Mouse (Mus musculus): ENCODE measurements at regions not wholly inside any gene's neighbourhood (a gene's known extent, or its start where the extent isn't known, plus 50 kb on each side); places are given as distances from the start of the nearest gene placed in this dataset.

DNA sequence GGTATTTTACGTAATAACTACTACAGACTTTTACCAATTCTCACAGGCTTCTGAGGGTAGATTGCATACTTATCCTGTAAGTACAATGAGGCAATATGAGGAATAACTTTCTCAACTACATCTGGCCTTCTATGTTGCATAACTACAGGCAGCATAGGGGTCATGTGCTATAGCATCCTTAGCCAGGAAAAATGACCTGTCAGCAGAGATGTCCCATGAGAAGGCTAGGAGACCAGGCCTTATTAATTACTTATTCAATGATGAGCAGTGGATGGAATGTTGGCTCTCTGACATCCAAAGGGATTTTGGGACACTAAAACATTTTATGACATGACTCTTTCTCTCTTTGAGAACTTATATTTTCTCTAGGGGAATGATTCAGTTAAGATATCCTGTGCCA, 873.9 kb downstream of the Kcnma1 start:
- H3K4me3 ChIP-seq (ENCODE audit: low read depth, low read length), result no peak overlapping the region

DNA sequence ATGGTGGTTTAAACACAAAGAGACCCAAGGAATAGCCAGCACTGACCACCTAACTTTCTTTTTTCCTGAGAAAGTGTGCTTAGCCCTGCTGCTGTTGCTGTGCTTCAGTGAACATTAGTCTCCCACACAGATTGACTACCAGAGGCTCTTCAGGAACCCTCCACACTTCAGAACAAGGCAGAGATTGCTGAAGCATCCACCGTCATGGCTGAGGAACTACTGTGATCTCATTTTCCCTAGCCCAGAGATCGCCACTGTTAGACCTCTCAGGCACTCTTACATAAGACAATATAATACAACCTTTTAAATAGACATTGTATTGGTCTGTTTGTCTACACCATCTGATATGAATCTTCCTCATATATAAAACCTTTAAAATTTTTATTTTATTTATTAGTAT, 879.6 kb downstream of the Kcnma1 start:
- H3K36me3 ChIP-seq (ENCODE audit: control insufficient read depth, insufficient read depth, low read length), result no peaks in the 10 kb centered on the region
- no peak overlapping the region for H3K27ac ChIP-seq (replicated peaks; ENCODE audit: low read depth, low read length)
- DNase-seq (ENCODE audit: low spot score), result no peak
- WGBS, result 92% methylated on average over 2 of the region's 2 CpGs
- ATAC-seq (ENCODE audit: insufficient number of reproducible peaks, low FRiP score, low TSS enrichment, low read depth), result no peak
- H3K9ac ChIP-seq (ENCODE audit: low read length), result no peak overlapping the region
- no peaks in the 10 kb centered on the region for H3K4me1 ChIP-seq (ENCODE audit: control insufficient read depth, insufficient read depth, low read length)
- H3K4me2 ChIP-seq (ENCODE audit: low read depth, severe bottlenecking), result no peak overlapping the region
- H3K9me3 ChIP-seq (ENCODE audit: control insufficient read depth, low read length), result no peaks in the 10 kb centered on the region
- no peak overlapping the region for H3K4me3 ChIP-seq (ENCODE audit: low read depth, low read length)
- no peaks in the 10 kb centered on the region for H3K27me3 ChIP-seq (ENCODE audit: control insufficient read depth, insufficient read depth, low read length)

More for the DNA sequence above, 873.9 kb downstream of the Kcnma1 start:
- Histone ChIP-seq H3K9ac (ENCODE audit: low read length) (no peak overlapping the region), H3K27me3 (ENCODE audit: control insufficient read depth, insufficient read depth, low read length) (no peaks in the 10 kb centered on the region), H3K27ac (replicated peaks; ENCODE audit: low read depth, low read length) (no peak overlapping the region), H3K4me1 (ENCODE audit: control insufficient read depth, insufficient read depth, low read length) (no peaks in the 10 kb centered on the region), H3K9me3 (ENCODE audit: control insufficient read depth, low read length) (no peaks in the 10 kb centered on the region), H3K36me3 (ENCODE audit: control insufficient read depth, insufficient read depth, low read length) (no peaks in the 10 kb centered on the region), H3K4me2 (ENCODE audit: low read depth, severe bottlenecking) (no peak overlapping the region)
- DNase-seq (ENCODE audit: low spot score) (no peak), ATAC-seq (ENCODE audit: insufficient number of reproducible peaks, low FRiP score, low TSS enrichment, low read depth) (no peak)
- 91% methylated on average over 1 of the region's 1 CpGs for WGBS

DNA sequence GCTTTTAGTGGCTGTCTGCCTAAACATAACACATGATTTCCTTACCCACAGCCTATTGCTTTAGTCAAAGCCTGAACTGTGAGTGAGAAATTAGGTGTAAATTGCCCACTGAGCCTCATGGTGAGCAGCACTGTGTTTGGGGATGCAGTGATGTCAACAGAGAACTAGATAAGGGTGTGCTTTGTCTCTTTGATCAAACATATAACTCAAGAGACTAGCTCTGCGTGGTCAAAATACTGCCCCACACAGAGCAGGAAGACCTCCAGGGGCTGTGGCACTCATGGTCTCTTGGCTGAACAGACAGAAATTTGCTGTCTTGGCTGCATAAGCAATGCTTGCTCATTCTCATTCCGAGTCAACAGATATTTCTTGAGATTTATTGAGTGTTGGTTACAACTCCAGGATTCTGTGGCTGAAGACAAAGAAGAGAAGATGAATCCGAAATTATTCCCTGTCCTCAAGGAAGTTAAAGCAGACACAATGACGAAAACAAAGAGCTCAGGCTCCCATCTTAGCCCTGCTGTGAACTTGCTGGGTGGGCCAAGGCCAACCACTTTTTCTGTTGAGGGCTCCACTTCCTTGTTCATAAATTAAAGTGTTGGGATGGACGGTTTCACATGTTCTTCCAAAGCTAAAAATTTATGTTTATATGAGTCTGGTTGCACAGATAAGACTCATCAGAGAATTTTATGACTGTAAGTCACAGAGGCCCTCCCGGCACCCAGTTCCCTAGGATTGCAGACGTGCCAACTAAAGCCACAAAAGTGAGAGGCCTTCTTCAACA, 882.4 kb downstream of the Kcnma1 start:
- Histone ChIP-seq H3K4me1 (ENCODE audit: control insufficient read depth, insufficient read depth, low read length) (no peaks in the 10 kb centered on the region), H3K9me3 (ENCODE audit: control insufficient read depth, low read length) (no peaks in the 10 kb centered on the region), H3K9ac (ENCODE audit: low read length) (no peak overlapping the region), H3K27ac (replicated peaks; ENCODE audit: low read depth, low read length) (no peak overlapping the region), H3K4me2 (ENCODE audit: low read depth, severe bottlenecking) (no peak overlapping the region), H3K36me3 (ENCODE audit: control insufficient read depth, insufficient read depth, low read length) (no peaks in the 10 kb centered on the region), H3K27me3 (ENCODE audit: control insufficient read depth, insufficient read depth, low read length) (no peaks in the 10 kb centered on the region), H3K4me3 (ENCODE audit: low read depth, low read length) (no peak overlapping the region)
- no peak for DNase-seq (ENCODE audit: low spot score)
- ATAC-seq (ENCODE audit: insufficient number of reproducible peaks, low FRiP score, low TSS enrichment, low read depth), result no peak
- 56% methylated on average over 7 of the region's 7 CpGs for WGBS

DNA sequence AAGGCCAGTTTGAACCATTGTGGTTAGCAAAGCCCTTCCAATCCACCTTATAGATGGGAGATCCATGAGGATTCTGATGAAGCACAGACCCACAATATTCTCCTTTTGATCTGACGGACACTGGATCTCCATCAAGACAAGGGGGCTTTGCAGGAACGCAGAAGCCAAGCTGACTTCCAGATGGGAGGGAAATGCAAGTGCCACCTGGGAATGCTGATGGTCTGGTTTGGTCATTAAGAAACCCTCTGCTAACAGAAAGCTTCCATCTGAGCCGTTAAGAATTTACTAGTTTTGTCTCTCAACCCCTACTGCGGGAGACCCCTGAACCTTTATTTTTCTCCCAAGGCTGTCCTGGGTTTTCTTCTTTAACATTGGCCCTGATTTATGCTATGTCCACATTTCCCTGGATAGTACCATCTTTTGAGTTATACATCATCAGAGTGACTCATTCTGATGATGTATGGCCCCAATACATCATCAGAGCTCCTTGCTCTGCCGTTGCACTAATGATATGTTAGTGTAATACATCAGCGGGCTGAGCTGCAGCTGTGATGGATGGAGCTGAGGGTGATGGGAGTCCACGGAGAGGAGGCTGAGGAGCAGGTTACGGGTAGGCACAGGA, 898.3 kb downstream of the Kcnma1 start:
- H3K9me3 ChIP-seq (ENCODE audit: control insufficient read depth, low read length), result no peaks in the 10 kb centered on the region
- WGBS, result 20% methylated on average over 8 of the region's 8 CpGs
- H3K27ac ChIP-seq (replicated peaks; ENCODE audit: low read depth, low read length), result no peak overlapping the region; the same call in 1 of the 2 replicates
- DNase-seq (ENCODE audit: low spot score) (peak; percentile 46), ATAC-seq (ENCODE audit: insufficient number of reproducible peaks, low FRiP score, low TSS enrichment, low read depth) (no peak)
- H3K27me3 ChIP-seq (ENCODE audit: control insufficient read depth, insufficient read depth, low read length), result no peaks in the 10 kb centered on the region
- no peak overlapping the region for H3K4me3 ChIP-seq (ENCODE audit: low read depth, low read length)
- H3K4me2 ChIP-seq (ENCODE audit: low read depth, severe bottlenecking), result no peak overlapping the region
- H3K4me1 ChIP-seq (ENCODE audit: control insufficient read depth, insufficient read depth, low read length), result peaks cover 2% of the 10 kb centered on the region; the same call in 1 of the 2 replicates
- no peaks in the 10 kb centered on the region for H3K36me3 ChIP-seq (ENCODE audit: control insufficient read depth, insufficient read depth, low read length)
- H3K9ac ChIP-seq (ENCODE audit: low read length), result no peak overlapping the region

DNA sequence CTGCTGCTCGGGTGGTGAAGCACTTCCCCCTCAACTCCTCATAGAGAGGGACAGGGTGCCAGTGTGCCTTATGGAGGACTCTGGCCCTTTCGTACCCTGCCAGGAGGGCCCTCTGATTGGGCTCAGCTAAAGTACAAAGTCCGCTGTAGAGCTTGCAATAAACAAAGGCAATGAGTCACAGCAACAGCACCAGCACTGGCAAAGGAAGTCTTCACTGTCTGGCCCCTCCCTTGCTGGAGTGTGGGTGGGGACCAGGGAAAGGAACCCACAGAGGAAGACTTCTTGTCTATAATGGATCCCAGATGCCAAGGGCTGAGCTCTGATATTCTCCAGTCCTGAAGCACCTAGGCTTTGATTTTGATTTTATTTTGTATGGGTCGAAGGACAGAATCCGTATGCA, 899.4 kb downstream of the Kcnma1 start:
- Histone ChIP-seq H3K27me3 (ENCODE audit: control insufficient read depth, insufficient read depth, low read length) (no peaks in the 10 kb centered on the region), H3K9me3 (ENCODE audit: control insufficient read depth, low read length) (no peaks in the 10 kb centered on the region), H3K4me1 (ENCODE audit: control insufficient read depth, insufficient read depth, low read length) (peaks cover 2% of the 10 kb centered on the region; the same call in 1 of the 2 replicates), H3K36me3 (ENCODE audit: control insufficient read depth, insufficient read depth, low read length) (no peaks in the 10 kb centered on the region), H3K9ac (ENCODE audit: low read length) (no peak overlapping the region), H3K4me3 (ENCODE audit: low read depth, low read length) (no peak overlapping the region), H3K4me2 (ENCODE audit: low read depth, severe bottlenecking) (no peak overlapping the region), H3K27ac (replicated peaks; ENCODE audit: low read depth, low read length) (no peak overlapping the region; the same call in 1 of the 2 replicates)
- 12% methylated on average over 5 of the region's 5 CpGs for WGBS
- DNase-seq (ENCODE audit: low spot score), result peak; percentile 66
- ATAC-seq (ENCODE audit: insufficient number of reproducible peaks, low FRiP score, low TSS enrichment, low read depth), result no peak

DNA sequence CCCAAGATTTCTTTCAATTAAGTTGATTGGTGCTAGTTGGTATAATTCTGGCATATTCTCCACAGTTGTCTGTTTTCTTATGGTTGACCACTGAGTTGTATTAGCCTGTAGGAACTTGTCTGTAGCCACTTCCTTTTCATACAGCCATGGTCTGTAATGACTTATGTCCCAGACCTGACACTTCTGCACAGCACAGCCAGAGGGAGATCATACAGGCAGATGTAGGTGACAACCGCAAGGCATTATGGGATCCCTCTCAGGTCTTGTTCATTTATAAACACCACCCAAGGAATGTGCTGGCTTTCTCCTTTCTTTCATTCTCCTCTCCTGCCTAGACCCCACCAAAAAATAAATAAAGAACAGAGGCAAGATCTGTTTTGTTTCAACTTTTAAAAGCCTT, 899.8 kb downstream of the Kcnma1 start:
- 93% methylated on average over 1 of the region's 1 CpGs for WGBS
- H3K4me1 ChIP-seq (ENCODE audit: control insufficient read depth, insufficient read depth, low read length), result peaks cover 2% of the 10 kb centered on the region; the same call in 1 of the 2 replicates
- DNase-seq (ENCODE audit: low spot score) (no peak), ATAC-seq (ENCODE audit: insufficient number of reproducible peaks, low FRiP score, low TSS enrichment, low read depth) (no peak)
- no peak overlapping the region for H3K4me2 ChIP-seq (ENCODE audit: low read depth, severe bottlenecking)
- H3K4me3 ChIP-seq (ENCODE audit: low read depth, low read length), result no peak overlapping the region
- H3K36me3 ChIP-seq (ENCODE audit: control insufficient read depth, insufficient read depth, low read length), result no peaks in the 10 kb centered on the region
- no peak overlapping the region; the same call in 1 of the 2 replicates for H3K27ac ChIP-seq (replicated peaks; ENCODE audit: low read depth, low read length)
- H3K9me3 ChIP-seq (ENCODE audit: control insufficient read depth, low read length), result no peaks in the 10 kb centered on the region
- H3K9ac ChIP-seq (ENCODE audit: low read length), result no peak overlapping the region
- no peaks in the 10 kb centered on the region for H3K27me3 ChIP-seq (ENCODE audit: control insufficient read depth, insufficient read depth, low read length)

DNA sequence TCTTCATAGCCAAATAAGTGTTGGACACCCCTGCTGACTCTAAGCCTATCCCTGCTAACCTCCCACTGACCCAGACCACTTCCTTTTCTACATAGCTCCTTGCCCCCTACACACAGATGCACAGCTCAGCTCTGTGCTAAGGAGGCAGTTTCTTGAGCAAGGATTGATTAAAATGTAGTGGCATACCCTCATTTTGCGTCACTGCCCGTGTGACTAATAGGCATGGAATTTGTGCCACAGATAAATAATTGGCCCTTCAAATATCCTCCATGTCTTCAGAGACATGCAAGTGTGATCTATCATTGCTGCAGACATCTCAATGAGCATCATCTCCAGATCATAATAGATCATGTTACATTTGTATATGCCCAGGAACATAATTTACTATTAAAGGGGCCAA, 901.9 kb downstream of the Kcnma1 start:
- H3K9ac ChIP-seq (ENCODE audit: low read length), result no peak overlapping the region
- peaks cover 2% of the 10 kb centered on the region; the same call in 1 of the 2 replicates for H3K4me1 ChIP-seq (ENCODE audit: control insufficient read depth, insufficient read depth, low read length)
- no peak overlapping the region for H3K4me3 ChIP-seq (ENCODE audit: low read depth, low read length)
- no peak overlapping the region for H3K4me2 ChIP-seq (ENCODE audit: low read depth, severe bottlenecking)
- H3K27ac ChIP-seq (replicated peaks; ENCODE audit: low read depth, low read length), result no peak overlapping the region
- no peaks in the 10 kb centered on the region for H3K36me3 ChIP-seq (ENCODE audit: control insufficient read depth, insufficient read depth, low read length)
- DNase-seq (ENCODE audit: low spot score), result no peak
- no peaks in the 10 kb centered on the region for H3K9me3 ChIP-seq (ENCODE audit: control insufficient read depth, low read length)
- H3K27me3 ChIP-seq (ENCODE audit: control insufficient read depth, insufficient read depth, low read length), result no peaks in the 10 kb centered on the region
- ATAC-seq (ENCODE audit: insufficient number of reproducible peaks, low FRiP score, low TSS enrichment, low read depth), result no peak
- 70% methylated on average over 2 of the region's 2 CpGs for WGBS

DNA sequence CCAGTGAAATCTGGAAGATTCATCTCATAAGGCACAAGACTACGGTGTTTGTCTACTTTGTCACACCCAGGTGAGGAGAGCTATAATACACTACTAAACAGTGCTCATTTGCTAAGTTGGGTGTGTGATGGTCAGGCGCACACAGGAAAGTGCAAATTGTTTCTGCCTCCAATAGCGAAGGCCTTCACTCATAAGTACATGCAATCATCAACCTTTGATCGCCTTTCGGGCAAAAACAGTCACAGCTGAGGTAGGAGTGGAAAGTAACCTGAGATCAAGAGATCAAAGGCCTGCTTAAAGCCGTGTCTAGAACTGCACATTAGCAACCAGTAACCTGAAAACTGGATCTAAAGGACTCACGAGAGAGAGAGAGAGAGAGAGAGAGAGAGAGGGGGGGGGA, 905.7 kb downstream of the Kcnma1 start:
- Histone ChIP-seq H3K4me1 (ENCODE audit: control insufficient read depth, insufficient read depth, low read length) (no peaks in the 10 kb centered on the region), H3K36me3 (ENCODE audit: control insufficient read depth, insufficient read depth, low read length) (no peaks in the 10 kb centered on the region), H3K27ac (replicated peaks; ENCODE audit: low read depth, low read length) (no peak overlapping the region), H3K4me3 (ENCODE audit: low read depth, low read length) (no peak overlapping the region), H3K9me3 (ENCODE audit: control insufficient read depth, low read length) (no peaks in the 10 kb centered on the region), H3K4me2 (ENCODE audit: low read depth, severe bottlenecking) (no peak overlapping the region), H3K9ac (ENCODE audit: low read length) (no peak overlapping the region), H3K27me3 (ENCODE audit: control insufficient read depth, insufficient read depth, low read length) (no peaks in the 10 kb centered on the region)
- no peak for DNase-seq (ENCODE audit: low spot score)
- ATAC-seq (ENCODE audit: insufficient number of reproducible peaks, low FRiP score, low TSS enrichment, low read depth), result no peak
- 72% methylated on average over 7 of the region's 7 CpGs for WGBS

Measured in limb, embryonic 11.5 days (tissue).